Mouse (Mus musculus) gastrocnemius, postnatal 25 days (tissue): ENCODE measurements around the gene Chmp5. TPM values are rescaled to one million over a fixed set of nuclear protein-coding genes. Genes with fewer than 3 reads are reported as not detected.

Experiments
- microRNA-seq, 2 experiments: library from miRNA; unstranded; fragments of <30 nt; microRNA quantifications; one replicate each; pipeline ENCODE4 v1.2.0; 2021; ENCODE audit warnings: borderline replicate concordance in 2 of 2
- total RNA-seq, 2 experiments: library from RNA; stranded (reverse); gene quantifications; 1 replicate in 1 of 2; 2 replicates in 1 of 2; pipeline ENCODE4 v1.2.3; 2021

The Chmp5 gene
- total RNA-seq, 2 experiments from 2014 or later, result 20.4 to 24.0 TPM

Small RNA genes within 50 kb of the gene (microRNA-seq; reads per million reads assigned to microRNA genes)
- gene Mir3094, result 0 to 0.26 reads per million in 2 experiments

Other genes with a start within 250 kb of the Chmp5 start
- 10 to 100 TPM; 13.5 to 14.5 TPM for gene Aptx, start 245.2 kb upstream of the Chmp5 start, total RNA-seq
- gene Dnaja1, start 226.3 kb upstream of the Chmp5 start, total RNA-seq, result 10 to 100 TPM; 44.5 to 50.1 TPM
- 10 to 100 TPM; 25.3 to 26.2 TPM for gene Smu1, start 190.5 kb upstream of the Chmp5 start, total RNA-seq
- 10 to 100 TPM; 28.2 to 30.5 TPM for gene B4galt1, start 94.4 kb upstream of the Chmp5 start, total RNA-seq
- gene Spink4, start 28.4 kb upstream of the Chmp5 start, total RNA-seq, result not detected
- 100 to 1,000 TPM; 177 to 180 TPM for gene Bag1, start 113 bp upstream of the Chmp5 start, total RNA-seq
- 10 to 100 TPM; 15.7 to 17.0 TPM for gene Nfx1, start 22.5 kb downstream of the Chmp5 start, total RNA-seq
- gene Aqp7, start 99.7 kb downstream of the Chmp5 start, total RNA-seq, result 10 to 100 TPM; 12.6 to 13.5 TPM
- not detected for gene Aqp3, start 149.8 kb downstream of the Chmp5 start, total RNA-seq
- gene Nol6, start 176.0 kb downstream of the Chmp5 start, total RNA-seq, result 10 to 100 TPM; 13.4 to 13.5 TPM
- 100 to 1,000 TPM; 105 to 110 TPM for gene Ube2r2, start 187.3 kb downstream of the Chmp5 start, total RNA-seq